Mouse (Mus musculus) forebrain, embryonic 11.5 days (tissue): ENCODE data around the gene Gm49486. TPM values are rescaled to one million over a fixed set of nuclear protein-coding genes. Genes with fewer than 3 reads are reported as not detected.
A peak's percentile ranks its signal among the peaks of the same experiment; 100 is the strongest.

ENCODE experiments used
- ATAC-seq: fragments of 200-750 bp; cut with Nextera tagmentation; replicated peaks from 2 replicates; pipeline ENCODE4 v1.8.0; 2017; ENCODE audit warnings: moderate TSS enrichment; ENCODE audit not compliant: low FRiP score
- DNase-seq: peaks from one replicate; pipeline ENCODE4 v3.0.0-alpha.2; 2017; ENCODE audit warnings: low spot score
- H3K27ac ChIP-seq: fragments of 300-500 bp; sonication (generic); 2 replicates; pipeline ENCODE4 v1.5.1; 2014; ENCODE audit warnings: low read depth, low read length
- H3K27me3 ChIP-seq: fragments of 300-500 bp; sonication (generic); 2 replicates; pipeline ENCODE4 v1.6.1; 2014; ENCODE audit warnings: mild to moderate bottlenecking, low read length, mixed read lengths; ENCODE audit not compliant: control insufficient read depth, insufficient read depth
- H3K36me3 ChIP-seq: fragments of 300-500 bp; sonication (generic); 2 replicates; pipeline ENCODE4 v1.6.1; 2014; ENCODE audit warnings: mild to moderate bottlenecking, low read length, moderate library complexity, mixed read lengths; ENCODE audit not compliant: control insufficient read depth, insufficient read depth
- H3K4me1 ChIP-seq: fragments of 300-500 bp; sonication (generic); replicated peaks from 2 replicates; pipeline ENCODE4 v1.6.1; 2014; ENCODE audit warnings: low read length, mixed read lengths; ENCODE audit not compliant: control insufficient read depth, insufficient read depth
- H3K4me2 ChIP-seq: fragments of 300-500 bp; sonication (generic); 2 replicates; pipeline ENCODE4 v1.6.1; 2014; ENCODE audit warnings: low read depth, mild to moderate bottlenecking, low read length, moderate library complexity, mixed read lengths; ENCODE audit not compliant: severe bottlenecking
- H3K4me3 ChIP-seq: fragments of 300-500 bp; sonication (generic); 2 replicates; pipeline ENCODE4 v1.5.1; 2014; ENCODE audit warnings: low read depth, low read length
- H3K9ac ChIP-seq: fragments of 300-500 bp; sonication (generic); 2 replicates; pipeline ENCODE4 v1.6.1; 2014; ENCODE audit warnings: low read length
- H3K9me3 ChIP-seq: fragments of 300-500 bp; sonication (generic); 2 replicates; pipeline ENCODE4 v1.6.1; 2016; ENCODE audit warnings: low read length, mixed read lengths; ENCODE audit not compliant: control insufficient read depth
- WGBS: fragments of 180-500 bp; shearing (Covaris S2); extraction: QIAGEN DNeasy Blood & Tissue Kit; methylation state at CpG from one replicate; pipeline ENCODE4 v1.1.7; 2014; 5-methylcytosine and 5-hydroxymethylcytosine counted together
- polyA plus RNA-seq: library from polyadenylated mRNA; unstranded; fragments of >200 nt; fragmentation: Nextera tagmentation; extraction: Ambion mirVana; gene quantifications from 2 replicates; pipeline ENCODE4 v1.2.1, GENCODE M21; 2014

Gm49486 gene
- polyA plus RNA-seq, 1 experiment from 2014 or later = 0.41 TPM

- Histone ChIP-seq H3K4me3 (no peak overlapping the region), H3K36me3 (no peaks in the 10 kb centered on the region), H3K9ac (no peak overlapping the region), H3K4me2 (no peak overlapping the region), H3K9me3 (no peaks in the 10 kb centered on the region), H3K4me1 (peaks cover 19% of the 10 kb centered on the region), H3K27ac (no peak overlapping the region), H3K27me3 (no peaks in the 10 kb centered on the region)
- no peak for DNase-seq
- no peak for ATAC-seq
- 88% methylated on average over 8 of the region's 8 CpGs for WGBS
These were observed 33.7 kb upstream of the Gm49486 start for GRCm38 (mm10) chr15:79195492-79195891.

GRCm38 (mm10) chr15:79199390-79199976 lies 29.7 kb upstream of the Gm49486 start:
- 92% methylated on average over 12 of the region's 12 CpGs for WGBS
- ATAC-seq = no peak
- Histone ChIP-seq H3K36me3 (no peaks in the 10 kb centered on the region), H3K27me3 (no peaks in the 10 kb centered on the region), H3K4me3 (no peak overlapping the region), H3K9me3 (no peaks in the 10 kb centered on the region), H3K4me2 (no peak overlapping the region), H3K9ac (no peak overlapping the region), H3K27ac (no peak overlapping the region), H3K4me1 (peaks cover 14% of the 10 kb centered on the region)
- no peak for DNase-seq

- Histone ChIP-seq H3K36me3 (no peaks in the 10 kb centered on the region), H3K27ac (peak overlapping the region; percentile 74), H3K4me1 (peaks cover 14% of the 10 kb centered on the region), H3K9me3 (no peaks in the 10 kb centered on the region), H3K9ac (peak overlapping the region; percentile 50; the same call in 1 of the 2 replicates), H3K27me3 (no peaks in the 10 kb centered on the region), H3K4me2 (0 out of 2 replicates have a peak overlapping the region, but pooled peaks have one; percentile 8), H3K4me3 (no peak overlapping the region)
- 19% methylated on average over 13 of the region's 13 CpGs for WGBS
- peak; percentile 77 for ATAC-seq
- peak; percentile 74 for DNase-seq
These were observed 27.6 kb upstream of the Gm49486 start for GRCm38 (mm10) chr15:79201491-79202150.

DNA sequence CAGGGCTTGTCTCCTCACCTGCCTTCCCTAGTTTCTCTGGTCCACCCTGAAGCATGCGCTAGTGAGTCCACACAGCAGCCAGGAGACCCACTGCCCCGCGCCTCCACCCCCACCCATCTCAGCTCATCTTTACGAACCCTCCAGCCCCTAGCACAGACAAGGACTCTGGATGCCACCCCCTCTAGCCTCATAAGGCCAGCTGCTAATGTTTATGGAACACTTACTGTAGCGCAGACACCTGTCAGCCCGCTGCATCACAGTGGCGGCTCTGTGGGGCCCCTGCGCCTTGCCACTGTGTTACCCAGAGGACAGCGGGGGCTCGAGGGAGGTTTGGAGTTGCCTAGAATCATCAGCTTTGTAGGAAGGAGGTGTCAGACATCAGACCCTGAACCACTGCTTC lies 26.6 kb upstream of the Gm49486 start:
- no peak overlapping the region for H3K4me2 ChIP-seq
- DNase-seq = no peak
- peaks cover 14% of the 10 kb centered on the region for H3K4me1 ChIP-seq

GRCm38 (mm10) chr15:79208211-79208610 lies 21.0 kb upstream of the Gm49486 start:
- Histone ChIP-seq H3K36me3 (no peaks in the 10 kb centered on the region), H3K27me3 (no peaks in the 10 kb centered on the region), H3K9me3 (no peaks in the 10 kb centered on the region), H3K9ac (no peak overlapping the region), H3K27ac (no peak overlapping the region), H3K4me2 (no peak overlapping the region), H3K4me1 (no peaks in the 10 kb centered on the region), H3K4me3 (no peak overlapping the region)
- DNase-seq (no peak), ATAC-seq (no peak)
- WGBS = 83% methylated on average over 6 of the region's 6 CpGs

More for the DNA sequence above, 26.6 kb upstream of the Gm49486 start:
- 0 out of 2 replicates have a peak, but pooled peaks have one; percentile 36 for ATAC-seq
- Histone ChIP-seq H3K9ac (no peak overlapping the region), H3K9me3 (no peaks in the 10 kb centered on the region), H3K36me3 (no peaks in the 10 kb centered on the region), H3K27me3 (no peaks in the 10 kb centered on the region), H3K27ac (peak overlapping the region; percentile 74; the same call in 1 of the 2 replicates), H3K4me3 (no peak overlapping the region)
- 57% methylated on average over 10 of the region's 10 CpGs for WGBS

DNA sequence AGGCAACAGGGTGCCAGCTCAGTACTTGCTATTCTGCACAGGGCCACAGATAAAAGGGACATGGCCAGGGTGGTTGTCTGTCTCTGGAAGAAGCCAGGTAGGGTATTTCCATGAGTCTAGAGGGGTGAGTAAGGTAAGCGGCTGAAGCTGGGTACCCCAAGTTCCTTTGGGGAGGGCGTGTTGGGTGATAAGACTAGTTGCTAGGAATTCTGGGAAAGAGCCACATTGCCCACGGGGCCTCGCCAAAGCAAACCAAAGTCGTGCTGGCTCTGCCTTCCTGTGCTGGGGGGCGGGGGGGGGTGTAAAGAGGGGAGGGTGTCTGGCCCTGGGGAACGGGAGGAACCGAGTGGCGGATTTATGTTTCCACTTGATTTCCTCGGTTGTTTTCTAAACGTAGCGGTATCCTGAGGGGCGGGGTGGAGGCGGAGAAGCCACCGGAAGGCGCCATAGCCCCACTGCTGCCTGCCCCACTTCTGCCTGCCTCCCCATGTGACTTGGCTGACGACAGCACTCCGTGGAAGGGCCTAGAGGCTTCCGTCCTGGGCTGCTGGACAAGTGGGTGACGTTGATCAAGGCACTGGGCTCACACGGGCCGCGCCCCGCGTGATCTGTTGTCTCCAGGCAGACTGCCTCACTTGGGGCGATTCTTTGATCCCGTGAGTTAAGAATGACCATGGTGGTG lies 20.3 kb upstream of the Gm49486 start:
- Histone ChIP-seq H3K4me2 (no peak overlapping the region), H3K27me3 (no peaks in the 10 kb centered on the region), H3K9me3 (no peaks in the 10 kb centered on the region), H3K36me3 (no peaks in the 10 kb centered on the region), H3K27ac (no peak overlapping the region), H3K4me1 (no peaks in the 10 kb centered on the region), H3K4me3 (no peak overlapping the region), H3K9ac (no peak overlapping the region)
- ATAC-seq (no peak), DNase-seq (no peak)
- 79% methylated on average over 27 of the region's 27 CpGs for WGBS

- no peak overlapping the region for H3K27ac ChIP-seq
- DNase-seq = no peak
- H3K4me3 ChIP-seq = no peak overlapping the region
- no peaks in the 10 kb centered on the region for H3K4me1 ChIP-seq
- no peak for ATAC-seq
- no peak overlapping the region for H3K4me2 ChIP-seq
- H3K27me3 ChIP-seq = no peaks in the 10 kb centered on the region
- H3K36me3 ChIP-seq = no peaks in the 10 kb centered on the region
- H3K9ac ChIP-seq = no peak overlapping the region
- WGBS = 75% methylated on average over 2 of the region's 2 CpGs
- no peaks in the 10 kb centered on the region for H3K9me3 ChIP-seq
These were observed 18.8 kb upstream of the Gm49486 start for GRCm38 (mm10) chr15:79210357-79210756.

- 80% methylated on average over 26 of the region's 26 CpGs for WGBS
These were observed 16.3 kb upstream of the Gm49486 start for GRCm38 (mm10) chr15:79212750-79213446.

More at GRCm38 (mm10) chr15:79212750-79213446, 16.3 kb upstream of the Gm49486 start:
- H3K9me3 ChIP-seq = no peaks in the 10 kb centered on the region
- no peak overlapping the region for H3K27ac ChIP-seq
- H3K36me3 ChIP-seq = no peaks in the 10 kb centered on the region
- no peak for ATAC-seq
- no peak overlapping the region for H3K9ac ChIP-seq
- H3K4me2 ChIP-seq = no peak overlapping the region
- no peak overlapping the region for H3K4me3 ChIP-seq
- no peaks in the 10 kb centered on the region for H3K4me1 ChIP-seq
- no peak for DNase-seq
- no peaks in the 10 kb centered on the region for H3K27me3 ChIP-seq
